Mouse (Mus musculus): ENCODE data around the gene Sox1. TPM values are rescaled to one million over a fixed set of nuclear protein-coding genes. Genes with fewer than 3 reads are reported as not detected.
A peak's percentile ranks its signal among the peaks of the same experiment; 100 is the strongest.

Gene Sox1
- polyA plus RNA-seq, 1 experiment from 2014 or later: 1.9 TPM

DNA sequence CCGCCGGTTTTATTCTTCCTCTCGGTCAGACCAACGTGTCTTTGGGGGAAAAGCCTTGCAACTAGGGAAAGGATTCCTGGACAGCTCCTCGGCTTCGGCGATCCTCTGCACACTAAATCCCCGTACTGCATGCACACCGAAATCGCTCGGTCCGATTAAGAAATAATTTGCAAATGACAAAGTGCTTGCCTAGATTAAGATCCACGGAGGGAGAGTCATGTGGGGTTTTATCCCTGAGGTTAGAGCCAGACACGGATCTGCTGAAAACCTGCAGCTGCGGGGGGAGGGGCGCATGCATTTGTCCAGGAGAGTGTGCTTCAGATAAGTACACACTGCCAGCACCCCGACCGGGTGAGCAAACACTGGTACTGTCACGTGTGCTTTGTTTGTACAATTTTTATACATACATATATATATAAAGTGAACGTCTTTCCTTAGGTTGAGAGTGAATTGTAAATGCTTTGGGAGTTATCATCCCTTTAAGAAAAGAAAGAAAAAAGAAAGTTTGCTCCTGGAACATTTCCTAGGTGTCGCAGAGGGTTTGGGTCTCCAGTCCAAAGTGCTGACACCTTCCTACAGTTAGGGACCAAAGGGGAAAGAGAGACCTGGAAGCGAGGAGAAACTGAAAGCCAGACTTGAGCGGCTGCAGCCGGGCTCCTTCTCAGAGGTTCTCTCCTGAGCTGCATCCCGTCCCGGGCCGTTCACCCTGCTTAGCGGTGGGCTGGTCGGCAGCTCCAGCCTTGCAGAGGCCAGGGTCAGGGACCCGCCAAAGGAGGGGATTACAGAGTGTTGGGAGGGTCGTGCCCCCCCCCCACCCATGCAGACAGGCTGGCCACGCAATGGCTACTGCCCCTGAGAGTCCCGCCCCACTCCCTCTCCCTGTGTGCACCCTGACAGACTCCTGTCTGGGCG, 10.9 kb upstream of the Sox1 start:
- Histone ChIP-seq H3K27ac (no peak overlapping the region), H3K4me1 (peaks cover 30% of the 10 kb centered on the region), H3K36me3 (no peaks in the 10 kb centered on the region), H3K27me3 (replicated peaks) (peaks cover 92% of the 10 kb centered on the region), H3K9me3 (no peaks in the 10 kb centered on the region), H3K4me2 (replicated peaks) (peak overlapping the region; percentile 71), H3K9ac (0 out of 2 replicates have a peak overlapping the region, but pooled peaks have one; percentile 35), H3K4me3 (peak overlapping the region; percentile 28; the same call in 1 of the 2 replicates)
- no peak for ATAC-seq (ENCODE audit: low FRiP score, low read depth)
- 1% methylated on average over 34 of the region's 34 CpGs for WGBS

DNA sequence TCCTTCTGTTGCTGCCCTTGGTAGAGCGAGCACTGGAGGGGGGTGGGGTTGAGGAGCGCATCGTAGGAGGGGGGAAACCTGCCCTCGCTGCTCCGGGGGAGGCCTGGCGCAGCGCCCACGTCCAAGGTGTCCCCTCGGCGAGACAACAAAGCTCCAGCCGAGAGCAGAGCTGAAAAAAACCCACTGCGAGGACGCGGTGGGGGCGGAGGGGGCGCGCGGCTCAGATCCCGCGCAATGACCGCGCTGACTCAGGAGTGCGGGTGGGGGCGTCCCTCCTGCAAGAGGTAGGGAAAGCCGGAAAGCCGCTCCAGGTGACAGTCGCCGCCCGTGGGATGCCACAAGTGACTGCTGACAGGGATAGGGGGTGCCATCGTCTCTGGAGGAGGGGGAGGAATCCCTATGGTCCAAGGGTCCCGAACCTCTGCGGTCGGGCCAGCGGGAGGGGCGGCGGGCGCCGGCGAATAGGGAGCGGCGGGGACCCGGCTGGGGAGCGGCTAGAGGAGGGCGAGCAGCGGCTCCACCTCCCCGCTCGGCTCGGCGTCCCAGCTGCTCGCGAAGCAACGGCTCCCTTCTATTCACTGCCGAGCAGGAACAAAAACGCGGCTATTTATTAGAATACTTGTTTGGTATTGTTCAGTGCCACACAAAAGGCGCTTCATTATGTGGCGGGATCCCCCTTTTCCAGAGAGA, 10.0 kb upstream of the Sox1 start:
- under 1% methylated on average over 57 of the region's 57 CpGs for WGBS

GRCm38 (mm10) chr8:12385686-12386488, 9.2 kb upstream of the Sox1 start:
- Histone ChIP-seq H3K27me3 (replicated peaks) (peaks cover 95% of the 10 kb centered on the region), H3K36me3 (no peaks in the 10 kb centered on the region), H3K4me1 (peaks cover 30% of the 10 kb centered on the region), H3K27ac (no peak overlapping the region), H3K4me2 (replicated peaks) (peak overlapping the region; percentile 71), H3K9ac (peak overlapping the region; percentile 29; the same call in 1 of the 2 replicates), H3K9me3 (no peaks in the 10 kb centered on the region), H3K4me3 (peak overlapping the region; percentile 28)
- WGBS: under 1% methylated on average over 74 of the region's 74 CpGs
- ATAC-seq (ENCODE audit: low FRiP score, low read depth): no peak

More for the DNA sequence above, 10.0 kb upstream of the Sox1 start:
- 0 out of 2 replicates have a peak overlapping the region, but pooled peaks have one; percentile 41 for H3K9ac ChIP-seq
- peak overlapping the region; percentile 28 for H3K4me3 ChIP-seq
- H3K27me3 ChIP-seq (replicated peaks): peaks cover 94% of the 10 kb centered on the region
- peak overlapping the region; percentile 71 for H3K4me2 ChIP-seq (replicated peaks)
- H3K27ac ChIP-seq: no peak overlapping the region
- H3K9me3 ChIP-seq: no peaks in the 10 kb centered on the region
- H3K4me1 ChIP-seq: peaks cover 30% of the 10 kb centered on the region
- ATAC-seq (ENCODE audit: low FRiP score, low read depth): peak; percentile 55; the same call in 1 of the 2 replicates
- H3K36me3 ChIP-seq: no peaks in the 10 kb centered on the region

- Histone ChIP-seq H3K4me1 (peaks cover 30% of the 10 kb centered on the region), H3K36me3 (no peaks in the 10 kb centered on the region), H3K27ac (no peak overlapping the region), H3K9me3 (no peaks in the 10 kb centered on the region), H3K4me3 (no peak overlapping the region), H3K9ac (no peak overlapping the region), H3K4me2 (replicated peaks) (peak overlapping the region; percentile 71), H3K27me3 (replicated peaks) (peaks cover 95% of the 10 kb centered on the region)
- no peak for ATAC-seq (ENCODE audit: low FRiP score, low read depth)
- under 1% methylated on average over 32 of the region's 32 CpGs for WGBS
Measured at GRCm38 (mm10) chr8:12386530-12387222, 8.4 kb upstream of the Sox1 start.

GRCm38 (mm10) chr8:12387223-12387860, 7.8 kb upstream of the Sox1 start:
- Histone ChIP-seq H3K27ac (no peak overlapping the region), H3K9me3 (no peaks in the 10 kb centered on the region), H3K36me3 (no peaks in the 10 kb centered on the region), H3K4me3 (no peak overlapping the region), H3K4me1 (peaks cover 30% of the 10 kb centered on the region), H3K27me3 (replicated peaks) (peaks cover 95% of the 10 kb centered on the region), H3K9ac (no peak overlapping the region), H3K4me2 (replicated peaks) (no peak overlapping the region)
- WGBS: 4% methylated on average over 13 of the region's 13 CpGs
- no peak for ATAC-seq (ENCODE audit: low FRiP score, low read depth)

DNA sequence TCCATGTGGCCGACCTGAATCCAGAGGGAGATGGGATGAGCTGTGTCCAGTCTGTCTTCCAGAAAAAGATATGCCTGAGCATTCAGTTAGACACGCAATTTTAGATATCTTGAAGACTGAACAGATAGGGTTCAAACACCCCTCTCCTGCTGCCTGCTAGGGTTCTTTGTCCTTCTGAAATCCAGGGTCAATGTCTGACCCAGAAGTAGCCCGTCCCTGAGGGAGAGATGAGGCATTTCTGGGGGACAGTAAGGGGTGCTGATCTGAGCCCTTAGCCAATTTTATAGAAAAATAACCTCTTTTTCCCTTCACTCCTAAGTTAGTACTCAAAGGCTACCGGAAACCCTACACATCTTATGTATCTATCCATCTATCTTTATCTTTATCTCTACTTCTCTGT, 7.2 kb upstream of the Sox1 start:
- H3K4me1 ChIP-seq: peaks cover 30% of the 10 kb centered on the region
- WGBS: 9% methylated on average over 4 of the region's 4 CpGs
- no peak for ATAC-seq (ENCODE audit: low FRiP score, low read depth)

DNA sequence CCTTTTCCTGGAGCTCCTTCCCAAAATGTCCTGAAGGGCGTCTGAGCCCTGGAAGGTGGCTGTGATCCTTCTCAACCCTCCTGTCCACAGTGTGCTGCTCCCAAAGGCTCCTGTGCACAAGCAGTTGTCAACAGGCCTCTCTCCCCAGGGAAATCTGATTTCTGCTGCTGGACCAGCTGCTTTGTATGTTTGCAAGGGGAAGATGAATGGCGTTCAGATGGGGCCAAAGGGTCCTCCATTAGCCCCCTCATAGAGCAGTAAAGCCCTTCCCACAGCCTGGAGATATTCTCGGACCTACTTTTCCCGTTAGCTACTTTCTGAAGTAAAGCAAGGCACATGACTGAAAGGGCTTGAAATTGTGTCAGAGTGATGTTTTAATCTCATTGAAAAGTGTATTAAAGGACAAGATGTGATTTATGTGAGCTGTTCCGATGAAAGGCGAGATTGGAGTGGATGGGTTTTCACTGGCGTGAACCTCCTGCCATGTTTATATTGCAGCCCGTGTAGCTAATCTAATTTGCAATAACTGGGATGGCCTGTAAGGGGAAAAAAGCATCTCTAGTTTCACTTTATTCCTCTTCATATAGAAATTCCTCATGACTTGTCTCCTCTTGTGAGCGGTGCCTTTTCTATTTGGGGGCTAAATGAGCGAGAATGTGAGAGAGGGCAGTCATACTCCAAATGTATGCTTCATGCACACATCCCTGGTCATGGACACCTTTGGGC, 6.5 kb upstream of the Sox1 start:
- Histone ChIP-seq H3K27me3 (replicated peaks) (peaks cover 92% of the 10 kb centered on the region), H3K9ac (no peak overlapping the region), H3K9me3 (no peaks in the 10 kb centered on the region), H3K4me3 (no peak overlapping the region), H3K4me2 (replicated peaks) (no peak overlapping the region), H3K36me3 (no peaks in the 10 kb centered on the region), H3K4me1 (peaks cover 30% of the 10 kb centered on the region), H3K27ac (no peak overlapping the region)
- ATAC-seq (ENCODE audit: low FRiP score, low read depth): no peak
- WGBS: 6% methylated on average over 10 of the region's 10 CpGs

More for the DNA sequence above, 7.2 kb upstream of the Sox1 start:
- H3K27me3 ChIP-seq (replicated peaks): peaks cover 95% of the 10 kb centered on the region
- H3K36me3 ChIP-seq: no peaks in the 10 kb centered on the region
- no peak overlapping the region for H3K4me3 ChIP-seq
- H3K27ac ChIP-seq: no peak overlapping the region
- no peak overlapping the region for H3K4me2 ChIP-seq (replicated peaks)
- no peak overlapping the region for H3K9ac ChIP-seq
- H3K9me3 ChIP-seq: no peaks in the 10 kb centered on the region

DNA sequence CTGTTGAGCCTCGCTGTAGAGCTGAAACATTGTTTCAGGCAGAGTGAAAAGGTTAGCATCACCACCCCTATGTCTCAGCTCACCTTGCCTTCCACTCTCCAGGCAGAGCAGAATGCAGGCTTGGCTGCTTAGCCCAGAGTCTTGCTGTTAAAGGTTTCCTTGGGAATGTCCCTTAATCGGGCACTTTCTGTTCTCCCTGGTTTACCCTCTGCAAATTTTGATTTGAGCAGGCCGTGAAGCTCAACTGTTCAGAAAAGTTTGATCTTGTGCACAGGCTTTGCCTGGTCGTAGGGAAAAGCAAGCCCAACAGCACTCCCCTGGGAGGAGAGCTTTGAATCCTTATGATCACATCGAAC, 6.0 kb upstream of the Sox1 start:
- H3K36me3 ChIP-seq: no peaks in the 10 kb centered on the region
- H3K27me3 ChIP-seq (replicated peaks): peaks cover 90% of the 10 kb centered on the region
- H3K9ac ChIP-seq: no peak overlapping the region
- no peak overlapping the region for H3K4me2 ChIP-seq (replicated peaks)
- ATAC-seq (ENCODE audit: low FRiP score, low read depth): no peak
- H3K4me3 ChIP-seq: no peak overlapping the region
- 1% methylated on average over 5 of the region's 5 CpGs for WGBS
- H3K9me3 ChIP-seq: no peaks in the 10 kb centered on the region
- H3K4me1 ChIP-seq: peaks cover 27% of the 10 kb centered on the region
- H3K27ac ChIP-seq: no peak overlapping the region

DNA sequence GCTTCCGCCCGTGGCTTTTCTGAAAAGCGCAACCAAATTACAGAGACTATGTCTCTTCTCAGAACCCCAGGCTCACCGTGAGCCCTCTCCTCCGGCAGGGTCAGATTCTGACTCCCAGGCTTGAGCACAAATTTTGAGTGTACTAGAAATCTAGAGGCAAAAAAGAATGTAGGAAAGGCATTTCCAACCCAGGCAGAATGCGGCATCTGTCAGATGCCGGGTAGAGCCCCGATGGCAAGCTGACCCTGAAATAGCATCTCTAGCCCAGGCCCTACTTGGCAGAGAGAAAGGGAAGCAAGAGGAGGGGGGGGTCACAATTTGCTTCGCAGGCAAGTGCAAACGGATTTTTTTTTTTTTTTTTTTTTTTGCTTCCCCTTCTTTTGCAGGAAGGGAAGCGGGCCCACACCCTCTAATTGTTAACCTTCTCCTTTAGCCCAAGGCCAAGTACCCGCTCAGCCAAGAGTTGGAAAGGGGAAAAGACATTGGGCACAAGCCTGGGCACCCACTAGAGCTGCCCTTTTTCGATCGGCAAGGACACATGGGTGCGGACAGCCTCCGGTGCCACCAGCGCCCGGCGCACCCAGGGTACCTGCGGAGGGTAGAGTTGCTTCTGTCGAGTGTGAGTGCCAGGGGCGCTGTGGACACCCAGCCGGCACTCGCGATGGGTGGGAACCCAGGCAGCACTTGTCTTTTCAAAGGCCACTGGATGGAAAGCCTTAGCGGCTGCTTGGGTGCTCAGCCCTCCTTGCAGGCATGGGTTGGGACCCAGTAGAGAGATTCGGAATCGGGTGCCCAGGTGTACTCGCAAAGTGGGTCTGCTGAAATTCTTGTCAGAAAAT, 5.1 kb upstream of the Sox1 start:
- Histone ChIP-seq H3K9me3 (no peaks in the 10 kb centered on the region), H3K4me2 (replicated peaks) (no peak overlapping the region; the same call in 1 of the 2 replicates), H3K27me3 (replicated peaks) (peaks cover 85% of the 10 kb centered on the region), H3K9ac (no peak overlapping the region), H3K4me1 (peaks cover 22% of the 10 kb centered on the region), H3K36me3 (no peaks in the 10 kb centered on the region), H3K27ac (no peak overlapping the region), H3K4me3 (peak overlapping the region; percentile 0; the same call in 1 of the 2 replicates)
- under 1% methylated on average over 29 of the region's 29 CpGs for WGBS
- no peak for ATAC-seq (ENCODE audit: low FRiP score, low read depth)

All from neural tube, embryonic 12.5 days (tissue).